Mouse (Mus musculus) forebrain, embryonic 12.5 days (tissue): ENCODE results near the gene Gadd45g. TPM values are rescaled to one million over a fixed set of nuclear protein-coding genes. Genes with fewer than 3 reads are reported as not detected.

Experiments used
- ATAC-seq: fragments of 200-750 bp; cut with Nextera tagmentation; 2 replicates; pipeline ENCODE4 v1.8.0; 2017; ENCODE audit warnings: moderate TSS enrichment; ENCODE audit not compliant: low FRiP score
- H3K27ac ChIP-seq: fragments of 300-500 bp; sonication (generic); 2 replicates; pipeline ENCODE4 v1.5.1; 2016; ENCODE audit warnings: mild to moderate bottlenecking
- H3K27me3 ChIP-seq: fragments of 300-500 bp; sonication (generic); 2 replicates; pipeline ENCODE4 v1.6.1; 2016; ENCODE audit warnings: mild to moderate bottlenecking
- H3K36me3 ChIP-seq: fragments of 300-500 bp; sonication (generic); replicated peaks from 2 replicates; pipeline ENCODE4 v1.6.1; 2016; ENCODE audit warnings: mild to moderate bottlenecking
- H3K4me1 ChIP-seq: fragments of 300-500 bp; sonication (generic); 2 replicates; pipeline ENCODE4 v1.6.1; 2016
- H3K4me2 ChIP-seq: fragments of 300-500 bp; sonication (generic); 2 replicates; pipeline ENCODE4 v1.6.1; 2016; ENCODE audit warnings: mild to moderate bottlenecking, moderate library complexity
- H3K4me3 ChIP-seq: fragments of 300-500 bp; sonication (generic); replicated peaks from 2 replicates; pipeline ENCODE4 v1.5.1; 2016; ENCODE audit warnings: mild to moderate bottlenecking
- H3K9ac ChIP-seq: fragments of 300-500 bp; sonication (generic); 2 replicates; pipeline ENCODE4 v1.6.1; 2016; ENCODE audit warnings: mild to moderate bottlenecking
- H3K9me3 ChIP-seq: fragments of 300-500 bp; sonication (generic); 2 replicates; pipeline ENCODE4 v1.6.1; 2016
- WGBS: fragments of 180-500 bp; shearing (Covaris S2); methylation state at CpG from one replicate; pipeline ENCODE4 v1.1.7; 2016; 5-methylcytosine and 5-hydroxymethylcytosine counted together
- polyA plus RNA-seq: library from polyadenylated mRNA; unstranded; fragments of >200 nt; fragmentation: Nextera tagmentation; extraction: Ambion mirVana; gene quantifications from 2 replicates; pipeline ENCODE4 v1.2.1, GENCODE M21; 2016

Gadd45g gene
- polyA plus RNA-seq, 1 experiment from 2014 or later, result 218 TPM

DNA sequence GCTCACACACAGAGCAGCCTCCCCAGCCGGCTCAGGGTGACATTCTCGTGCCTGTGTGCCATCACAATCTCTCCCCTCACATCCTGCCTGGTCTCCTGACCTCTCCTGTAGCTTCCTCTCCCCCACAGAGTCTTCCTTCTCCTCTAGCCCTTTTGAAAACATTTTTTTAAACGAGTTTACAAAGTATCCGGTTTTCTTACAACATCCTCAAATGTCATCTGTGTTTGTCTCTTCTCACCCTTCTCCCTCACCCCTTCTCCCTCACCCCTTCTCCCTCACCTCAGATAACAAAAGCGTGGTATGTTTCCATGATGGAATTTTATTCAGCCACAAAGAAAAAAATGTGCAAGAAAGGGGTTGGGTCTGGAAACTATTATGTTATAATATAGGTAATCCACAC, 9.1 kb upstream of the Gadd45g start:
- Histone ChIP-seq H3K27me3 (peaks cover 77% of the 10 kb centered on the region), H3K36me3 (no peaks in the 10 kb centered on the region), H3K4me1 (peaks cover 28% of the 10 kb centered on the region), H3K9me3 (no peaks in the 10 kb centered on the region), H3K9ac (no peak overlapping the region), H3K4me3 (no peak overlapping the region), H3K27ac (no peak overlapping the region), H3K4me2 (no peak overlapping the region)
- 50% methylated on average over 5 of the region's 5 CpGs for WGBS
- no peak for ATAC-seq

DNA sequence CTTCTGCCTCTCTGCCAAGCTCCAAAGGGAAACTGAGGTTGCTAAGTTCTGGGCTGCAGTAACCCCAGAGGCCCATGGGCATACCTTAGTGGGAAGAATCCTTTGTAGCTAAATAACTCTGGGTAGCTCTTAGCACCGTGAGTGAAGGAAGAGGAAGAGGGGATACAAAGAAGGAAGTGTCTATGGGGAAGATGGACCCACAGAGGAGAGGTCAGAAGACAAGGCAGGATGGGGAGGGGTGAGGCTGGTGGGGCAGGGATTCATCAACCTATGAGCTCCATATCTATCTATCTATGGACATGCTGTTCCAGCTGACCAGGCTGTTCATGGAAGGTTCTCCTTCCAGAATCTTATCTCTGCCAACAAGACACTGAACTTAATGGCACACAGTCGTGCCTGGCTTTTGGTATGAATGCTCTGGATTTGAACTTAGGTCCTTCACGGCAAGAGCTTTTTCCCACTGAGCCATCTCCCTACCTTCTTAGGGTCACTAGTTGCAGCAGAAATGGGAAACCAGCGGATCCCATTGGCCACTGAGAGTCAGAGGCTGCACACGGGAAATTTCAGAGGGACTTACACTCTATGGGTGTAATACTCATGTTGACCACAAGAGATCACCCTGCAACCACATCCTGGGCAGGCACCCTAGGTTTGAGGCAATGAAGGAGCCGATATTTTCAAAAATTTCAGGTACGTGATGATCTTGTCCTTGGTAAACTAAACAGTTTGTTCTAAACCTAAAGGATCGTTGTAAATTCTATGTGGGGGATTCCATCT, 7.0 kb upstream of the Gadd45g start:
- peak; percentile 56; the same call in 1 of the 2 replicates for ATAC-seq
- Histone ChIP-seq H3K4me3 (no peak overlapping the region), H3K9ac (no peak overlapping the region), H3K4me1 (peaks cover 35% of the 10 kb centered on the region), H3K27ac (no peak overlapping the region), H3K27me3 (peaks cover 86% of the 10 kb centered on the region), H3K36me3 (no peaks in the 10 kb centered on the region), H3K9me3 (no peaks in the 10 kb centered on the region), H3K4me2 (no peak overlapping the region)
- 25% methylated on average over 8 of the region's 8 CpGs for WGBS

DNA sequence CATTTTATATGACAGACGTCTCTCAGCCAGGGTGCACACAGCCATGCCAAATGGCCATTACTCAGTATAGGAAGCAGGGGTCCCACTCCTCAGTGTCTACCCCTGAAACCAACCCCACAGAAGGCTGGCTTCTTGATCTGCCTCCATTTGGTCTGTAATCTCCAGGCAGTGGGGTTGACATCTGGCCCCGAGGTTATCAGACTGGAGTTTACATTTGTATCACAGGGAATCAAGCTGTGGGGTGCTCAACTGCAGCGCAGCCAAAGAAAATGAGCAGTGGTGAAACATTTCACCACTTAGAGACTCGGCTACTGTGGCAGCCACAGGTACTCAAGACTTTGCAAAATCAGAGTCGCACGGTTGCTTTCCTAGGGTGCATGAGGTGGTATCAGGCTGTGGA, 5.8 kb upstream of the Gadd45g start:
- WGBS, result 46% methylated on average over 6 of the region's 6 CpGs
- no peaks in the 10 kb centered on the region for H3K9me3 ChIP-seq
- H3K9ac ChIP-seq, result no peak overlapping the region
- no peak overlapping the region for H3K4me3 ChIP-seq
- no peak overlapping the region for H3K27ac ChIP-seq
- peaks cover 46% of the 10 kb centered on the region for H3K4me1 ChIP-seq
- H3K4me2 ChIP-seq, result no peak overlapping the region
- no peak for ATAC-seq
- H3K36me3 ChIP-seq, result no peaks in the 10 kb centered on the region
- H3K27me3 ChIP-seq, result peaks cover 89% of the 10 kb centered on the region

DNA sequence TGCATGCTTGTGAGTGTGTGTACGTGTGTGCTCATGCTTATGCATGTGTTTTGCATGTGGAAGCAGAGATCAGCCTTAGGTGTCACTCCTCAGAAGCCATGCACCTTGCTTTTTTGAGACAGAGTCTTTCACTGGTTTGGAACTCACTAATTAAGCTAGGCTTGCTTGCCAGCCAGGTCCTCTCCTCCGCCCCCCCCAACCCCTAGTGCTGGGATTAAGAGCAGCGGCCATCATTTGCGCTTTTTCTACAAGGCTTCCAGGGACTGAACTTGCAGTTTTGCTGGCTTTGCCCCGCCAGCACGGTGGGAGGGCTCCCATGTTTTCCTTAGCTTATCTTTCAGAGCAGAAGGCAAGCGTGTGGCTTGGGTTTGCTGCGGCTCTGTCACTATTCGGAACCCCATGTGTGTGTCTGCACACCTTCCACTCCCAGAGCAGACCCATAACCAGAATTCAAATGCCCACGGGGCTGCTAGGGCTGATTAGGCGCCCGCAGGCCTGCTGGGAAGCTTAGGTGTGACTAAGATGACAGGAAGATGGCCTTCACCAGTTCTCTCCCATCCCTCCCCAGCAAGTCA, 4.8 kb upstream of the Gadd45g start:
- WGBS, result 6% methylated on average over 12 of the region's 12 CpGs
- Histone ChIP-seq H3K4me3 (peak overlapping the region; percentile 19; the same call in 1 of the 2 replicates), H3K9ac (0 out of 2 replicates have a peak overlapping the region, but pooled peaks have one; percentile 36), H3K9me3 (no peaks in the 10 kb centered on the region), H3K27ac (peak overlapping the region; percentile 75), H3K36me3 (no peaks in the 10 kb centered on the region), H3K4me2 (peak overlapping the region; percentile 38), H3K27me3 (peaks cover 82% of the 10 kb centered on the region), H3K4me1 (peaks cover 47% of the 10 kb centered on the region)
- no peak for ATAC-seq

DNA sequence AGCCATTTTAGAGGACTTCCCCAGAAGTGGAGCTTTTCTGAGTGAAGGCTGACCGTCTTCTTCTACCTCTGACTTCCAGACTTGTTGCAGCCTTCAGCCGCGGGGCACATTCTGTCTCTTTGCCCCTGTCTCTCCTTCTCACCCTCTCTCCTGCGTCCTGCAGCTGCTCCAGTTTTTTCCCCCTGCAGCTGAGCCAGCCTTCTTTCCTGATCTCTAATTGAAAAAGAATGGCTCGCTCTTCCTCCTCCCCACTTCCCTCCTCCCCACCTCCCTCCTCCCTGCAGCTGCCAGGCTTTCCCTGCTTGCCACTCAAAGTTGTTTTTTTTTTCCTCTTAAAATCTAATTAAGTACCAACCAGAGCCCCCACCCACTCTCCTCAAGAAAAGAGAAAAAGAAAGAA, 4.3 kb upstream of the Gadd45g start:
- Histone ChIP-seq H3K4me3 (peak overlapping the region; percentile 19; the same call in 1 of the 2 replicates), H3K36me3 (no peaks in the 10 kb centered on the region), H3K27me3 (peaks cover 80% of the 10 kb centered on the region), H3K4me2 (peak overlapping the region; percentile 38), H3K9ac (no peak overlapping the region), H3K9me3 (no peaks in the 10 kb centered on the region), H3K4me1 (peaks cover 53% of the 10 kb centered on the region), H3K27ac (peak overlapping the region; percentile 75)
- WGBS, result 1% methylated on average over 5 of the region's 5 CpGs
- no peak for ATAC-seq

DNA sequence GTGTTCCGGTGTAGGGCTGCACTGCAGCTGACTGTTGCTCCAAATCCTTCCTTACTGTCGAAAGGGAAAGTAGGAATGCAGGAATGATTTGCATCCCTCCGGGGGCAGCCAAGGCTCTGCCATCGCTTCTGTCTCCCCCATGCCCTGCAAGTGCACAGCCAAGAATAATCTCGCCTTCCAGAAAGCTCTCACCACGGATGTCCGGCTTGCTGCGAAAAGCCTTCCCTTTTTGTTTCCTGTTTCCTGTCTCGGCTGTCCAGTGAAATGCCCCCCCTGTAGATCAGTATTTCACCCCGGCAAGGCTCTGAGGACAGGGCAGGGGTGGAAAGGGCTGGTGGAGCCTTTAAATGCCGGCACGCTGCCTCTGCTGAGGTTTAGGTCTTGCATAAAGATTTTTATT, 3.7 kb upstream of the Gadd45g start:
- peak overlapping the region; percentile 38; the same call in 1 of the 2 replicates for H3K4me2 ChIP-seq
- no peaks in the 10 kb centered on the region for H3K36me3 ChIP-seq
- ATAC-seq, result no peak
- 0 out of 2 replicates have a peak overlapping the region, but pooled peaks have one; percentile 65 for H3K27ac ChIP-seq
- no peak overlapping the region for H3K4me3 ChIP-seq
- no peak overlapping the region for H3K9ac ChIP-seq
- 8% methylated on average over 12 of the region's 12 CpGs for WGBS
- H3K27me3 ChIP-seq, result peaks cover 80% of the 10 kb centered on the region
- H3K9me3 ChIP-seq, result no peaks in the 10 kb centered on the region
- H3K4me1 ChIP-seq, result peaks cover 57% of the 10 kb centered on the region

DNA sequence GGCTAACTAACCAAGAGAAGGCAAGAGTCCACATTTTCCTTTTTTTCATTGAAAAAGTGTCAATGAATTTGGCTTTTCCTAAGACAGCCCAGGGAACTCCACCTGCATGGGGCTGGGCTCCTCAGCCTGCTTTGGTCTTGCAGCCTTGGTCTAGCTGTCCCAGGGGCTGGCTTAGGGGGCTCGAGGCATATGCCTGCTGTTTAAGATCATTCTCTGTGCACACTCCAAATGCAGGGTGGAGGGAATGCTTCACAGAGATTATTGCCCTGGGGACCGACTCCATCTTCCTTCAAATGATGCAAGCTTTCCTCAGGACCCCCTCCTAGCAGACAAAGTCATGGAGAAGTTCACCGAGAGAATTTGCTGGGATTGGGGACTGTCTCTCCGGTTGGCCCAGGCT, 3.2 kb upstream of the Gadd45g start:
- peaks cover 74% of the 10 kb centered on the region for H3K27me3 ChIP-seq
- no peak overlapping the region for H3K4me2 ChIP-seq
- no peaks in the 10 kb centered on the region for H3K9me3 ChIP-seq
- H3K27ac ChIP-seq, result no peak overlapping the region
- no peaks in the 10 kb centered on the region for H3K36me3 ChIP-seq
- H3K4me3 ChIP-seq, result no peak overlapping the region
- WGBS, result 67% methylated on average over 4 of the region's 4 CpGs
- no peak for ATAC-seq
- H3K4me1 ChIP-seq, result peaks cover 62% of the 10 kb centered on the region
- H3K9ac ChIP-seq, result no peak overlapping the region

DNA sequence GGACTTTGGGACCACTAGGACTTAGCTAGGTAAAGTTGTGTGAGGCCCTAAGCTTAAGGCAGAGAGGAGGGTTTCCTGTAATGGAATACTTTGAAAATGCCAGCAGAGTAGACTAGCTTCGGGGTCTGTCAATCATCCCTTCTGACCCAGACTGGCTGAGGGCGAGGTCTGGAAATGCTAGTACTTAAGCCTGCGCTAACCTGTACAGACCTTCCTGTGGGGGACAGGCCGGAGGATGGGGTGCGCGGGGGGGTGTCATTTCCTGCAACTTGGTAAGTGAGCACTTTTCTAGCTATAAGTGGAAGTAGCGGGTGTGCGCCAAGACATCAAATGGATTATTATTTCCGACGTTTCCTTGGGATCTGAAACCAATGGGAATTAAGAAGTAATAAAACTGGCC, 2.4 kb upstream of the Gadd45g start:
- H3K9me3 ChIP-seq, result no peaks in the 10 kb centered on the region
- H3K27me3 ChIP-seq, result peaks cover 66% of the 10 kb centered on the region
- no peak overlapping the region for H3K27ac ChIP-seq
- peaks cover 70% of the 10 kb centered on the region for H3K4me1 ChIP-seq
- no peak overlapping the region for H3K9ac ChIP-seq
- no peak for ATAC-seq
- H3K4me3 ChIP-seq, result no peak overlapping the region
- no peak overlapping the region for H3K4me2 ChIP-seq
- no peaks in the 10 kb centered on the region for H3K36me3 ChIP-seq
- WGBS, result 83% methylated on average over 10 of the region's 10 CpGs

DNA sequence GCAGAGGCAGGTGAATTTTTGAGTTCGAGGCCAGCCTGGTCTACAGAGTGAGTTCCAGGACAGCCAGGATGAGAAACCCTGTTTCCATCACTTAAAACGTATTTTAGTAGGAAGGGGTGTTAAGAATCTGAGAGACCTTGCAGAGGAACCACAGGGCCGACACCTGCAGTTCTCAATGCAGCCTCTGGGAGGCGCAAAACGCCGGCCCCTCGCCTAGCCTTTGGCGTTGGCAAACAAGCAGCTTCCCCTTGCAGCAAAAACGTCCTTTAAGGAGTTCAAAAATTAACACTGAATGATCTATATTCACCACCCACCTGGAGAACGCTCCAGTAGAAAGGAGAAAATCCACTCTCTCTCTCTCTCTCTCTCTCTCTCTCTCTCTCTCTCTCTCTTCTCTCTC, 1.8 kb upstream of the Gadd45g start:
- Histone ChIP-seq H3K9ac (peak overlapping the region; percentile 8; the same call in 1 of the 2 replicates), H3K9me3 (no peaks in the 10 kb centered on the region), H3K4me2 (peak overlapping the region; percentile 68), H3K4me3 (no peak overlapping the region), H3K27ac (peak overlapping the region; percentile 95), H3K36me3 (no peaks in the 10 kb centered on the region), H3K27me3 (peaks cover 64% of the 10 kb centered on the region), H3K4me1 (peaks cover 75% of the 10 kb centered on the region)
- 15% methylated on average over 10 of the region's 10 CpGs for WGBS
- ATAC-seq, result no peak

DNA sequence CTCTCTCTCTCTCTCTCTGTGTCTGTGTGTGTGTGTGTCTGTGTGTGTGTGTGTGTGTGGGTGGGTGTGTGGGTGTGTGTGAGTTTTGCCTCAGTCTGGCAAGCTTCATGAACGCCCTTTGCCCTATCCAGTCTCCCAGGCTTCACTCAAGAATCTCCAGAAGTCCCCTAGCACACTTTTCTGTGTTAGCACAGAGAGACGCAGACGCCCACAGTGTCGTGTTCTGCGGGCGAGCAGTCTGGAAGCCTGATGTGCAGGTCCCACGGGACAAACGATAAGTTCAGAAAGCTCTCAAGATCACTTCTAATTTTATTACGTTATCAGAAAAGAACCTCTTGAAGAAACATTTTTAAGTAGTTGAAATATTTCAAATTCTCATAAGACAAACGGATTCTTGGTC, 1.4 kb upstream of the Gadd45g start:
- H3K36me3 ChIP-seq, result no peaks in the 10 kb centered on the region
- H3K27me3 ChIP-seq, result peaks cover 65% of the 10 kb centered on the region
- no peaks in the 10 kb centered on the region for H3K9me3 ChIP-seq
- H3K4me1 ChIP-seq, result peaks cover 80% of the 10 kb centered on the region
- H3K4me2 ChIP-seq, result peak overlapping the region; percentile 68
- peak overlapping the region; percentile 95 for H3K27ac ChIP-seq
- WGBS, result 9% methylated on average over 10 of the region's 10 CpGs
- ATAC-seq, result no peak
- H3K4me3 ChIP-seq, result peak overlapping the region; percentile 45
- peak overlapping the region; percentile 47; the same call in 1 of the 2 replicates for H3K9ac ChIP-seq

DNA sequence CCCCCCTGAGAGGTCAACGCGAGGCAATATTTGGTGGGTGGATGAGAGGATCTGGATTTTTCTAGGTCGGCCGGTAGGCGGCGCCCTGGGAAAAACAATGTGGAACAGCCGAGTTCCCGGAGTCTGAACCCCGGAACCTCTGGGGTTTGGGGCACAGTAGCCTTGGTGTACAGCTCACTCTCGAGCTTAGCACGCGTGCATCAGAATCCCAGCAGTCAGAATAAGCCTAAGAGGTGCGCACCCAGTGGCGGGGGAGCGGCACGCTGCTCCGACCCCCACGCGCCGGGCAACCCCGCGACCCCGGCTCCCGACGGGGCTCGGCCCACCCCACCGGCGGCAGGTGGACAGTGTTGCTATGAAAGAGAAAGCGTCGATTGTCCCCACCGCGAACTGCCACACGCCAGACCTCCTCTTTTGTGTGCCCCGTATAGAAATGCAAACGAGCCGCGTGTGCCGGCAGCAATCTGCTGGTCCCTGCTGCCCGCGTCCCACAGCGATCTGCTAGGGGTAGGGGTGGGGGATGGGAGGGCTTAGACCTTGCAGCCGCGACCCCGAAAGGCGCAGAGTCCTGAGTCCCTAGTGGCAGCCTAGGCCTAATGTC, 787 bp upstream of the Gadd45g start:
- Histone ChIP-seq H3K4me1 (peaks cover 79% of the 10 kb centered on the region), H3K27me3 (peaks cover 65% of the 10 kb centered on the region), H3K9ac (peak overlapping the region; percentile 47; the same call in 1 of the 2 replicates), H3K27ac (peak overlapping the region; percentile 95), H3K36me3 (no peaks in the 10 kb centered on the region), H3K4me2 (peak overlapping the region; percentile 68), H3K9me3 (no peaks in the 10 kb centered on the region), H3K4me3 (peak overlapping the region; percentile 45)
- peak; percentile 79 for ATAC-seq
- under 1% methylated on average over 45 of the region's 45 CpGs for WGBS
